Mouse (Mus musculus) adrenal gland, adult 10 weeks (tissue): ENCODE results near the gene Siah1b. TPM values are rescaled to one million over a fixed set of nuclear protein-coding genes. Genes with fewer than 3 reads are reported as not detected.

ENCODE experiments used
- polyA plus RNA-seq: library from polyadenylated mRNA; stranded (reverse); fragments of 350-450 nt; fragmentation: Illumina TruSeq; extraction: RNeasy Lipid Tissue Mini Kit (QIAGEN cat#74804); gene quantifications from one replicate; pipeline ENCODE4 v1.2.3, GENCODE M21; 2014; ENCODE audit warnings: low read depth, low replicate concordance

Siah1b gene
- polyA plus RNA-seq = 8.6 TPM

GRCm38 (mm10) chrX:164076040-164076775, at the start of gene Siah1b:
Gene Siah1b, minus strand, starts transcription at chrX:164076493.

GRCm38 (mm10) chrX:164088582-164088981, 12.3 kb upstream of the Siah1b start, which contains the start of gene Cltrn:
Gene Cltrn, plus strand, starts transcription at chrX:164088830.

GRCm38 (mm10) chrX:164027607-164028289, 48.5 kb downstream of the Siah1b start, which contains the start of gene Car5b:
Gene Car5b, minus strand, starts transcription at chrX:164027997.

Other genes with a start within 250 kb of the Siah1b start
- gene Ap1s2, start 167.5 kb downstream of the Siah1b start, polyA plus RNA-seq = 126 TPM
- 59.0 TPM for gene Zrsr2, start 117.8 kb downstream of the Siah1b start, polyA plus RNA-seq
- gene Car5b, start 48.5 kb downstream of the Siah1b start, polyA plus RNA-seq = 38.0 TPM
- gene Cltrn, start 12.3 kb upstream of the Siah1b start, polyA plus RNA-seq = not detected
- gene Ace2, start 62.8 kb upstream of the Siah1b start, polyA plus RNA-seq = 24.1 TPM
- 1.5 TPM for gene Bmx, start 181.7 kb upstream of the Siah1b start, polyA plus RNA-seq
- gene Pir, start 192.9 kb upstream of the Siah1b start, polyA plus RNA-seq = 18.3 TPM